Mouse (Mus musculus) gastrocnemius, postnatal 36 days (tissue): ENCODE results near the gene Syt1. TPM values are rescaled to one million over a fixed set of nuclear protein-coding genes. Genes with fewer than 3 reads are reported as not detected.

Source experiments
- DNase-seq, 2 experiments: peaks; one replicate each; pipeline ENCODE4 v3.0.0; 2022
- intact Hi-C: fragments of 180-260 bp; cut with DNase I; formaldehyde crosslinking; loops from one replicate; pipeline ENCODE4 v1.15.1; 2025
- total RNA-seq, 2 experiments: library from RNA; stranded (reverse); gene quantifications; 2 replicates each; pipeline ENCODE4 v1.2.3; 2021

The Syt1 gene
- total RNA-seq, 2 experiments from 2014 or later = not detected

DNA sequence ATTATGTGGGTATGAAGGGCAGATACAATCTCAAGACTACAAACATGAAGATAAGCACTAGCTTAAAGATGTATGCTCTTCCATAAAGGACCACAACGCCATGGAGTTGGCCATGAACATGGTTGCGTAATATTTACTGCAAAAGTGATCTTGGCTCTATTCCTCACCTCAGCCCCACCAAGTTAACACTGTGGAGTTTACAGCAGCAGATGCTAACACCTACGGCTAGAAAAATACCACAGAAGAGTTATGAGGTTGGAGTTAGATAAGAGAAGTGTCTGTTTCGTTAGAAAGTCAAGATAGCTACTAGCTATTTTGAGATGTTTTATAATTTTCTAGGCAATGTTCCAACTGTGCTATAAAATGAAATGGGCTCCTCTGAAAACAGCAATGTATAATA is 353.9 kb downstream of the Syt1 start:
- intact Hi-C loops = no loop called here
- no peak for DNase-seq

DNA sequence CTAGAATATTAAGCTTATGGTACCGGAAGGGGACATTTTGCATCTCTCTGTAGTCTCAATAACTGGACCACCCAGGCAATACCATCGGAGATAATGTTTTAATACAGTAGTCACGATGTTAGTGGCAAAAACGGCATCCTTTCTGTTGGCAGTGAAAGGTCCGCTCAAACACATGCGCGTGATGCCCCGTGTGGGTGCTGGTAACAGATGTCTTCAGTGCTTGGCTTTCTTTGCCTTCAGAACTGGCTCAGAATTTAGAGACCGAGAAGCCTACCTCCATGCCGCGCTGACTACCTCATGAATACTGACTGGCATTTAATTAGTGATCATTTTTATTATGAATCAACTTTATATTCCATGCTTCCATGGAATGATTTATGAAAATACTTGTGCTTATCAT is 355.7 kb downstream of the Syt1 start:
- intact Hi-C loops = no loop called here
- no peak for DNase-seq

DNA sequence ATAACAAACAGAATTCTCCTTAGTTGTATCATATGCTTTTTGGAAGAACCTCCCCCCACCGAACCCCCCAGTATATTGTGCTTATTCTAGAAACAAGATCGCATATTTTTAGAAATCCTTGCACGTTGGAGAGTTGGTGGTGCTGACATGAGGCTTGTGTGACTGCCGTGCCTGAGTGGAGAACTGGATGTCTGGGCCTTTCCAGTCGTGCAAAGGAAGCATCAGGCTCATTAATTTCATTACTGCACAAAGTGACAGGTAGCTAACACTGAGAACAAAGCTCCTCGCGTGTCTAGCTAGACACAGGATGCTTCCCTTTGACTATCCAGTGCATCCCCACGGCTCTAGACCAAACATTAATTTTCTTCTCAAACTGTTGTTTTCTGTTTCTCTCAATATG is 358.0 kb downstream of the Syt1 start:
- DNase-seq = no peak
- intact Hi-C loops = no loop called here

DNA sequence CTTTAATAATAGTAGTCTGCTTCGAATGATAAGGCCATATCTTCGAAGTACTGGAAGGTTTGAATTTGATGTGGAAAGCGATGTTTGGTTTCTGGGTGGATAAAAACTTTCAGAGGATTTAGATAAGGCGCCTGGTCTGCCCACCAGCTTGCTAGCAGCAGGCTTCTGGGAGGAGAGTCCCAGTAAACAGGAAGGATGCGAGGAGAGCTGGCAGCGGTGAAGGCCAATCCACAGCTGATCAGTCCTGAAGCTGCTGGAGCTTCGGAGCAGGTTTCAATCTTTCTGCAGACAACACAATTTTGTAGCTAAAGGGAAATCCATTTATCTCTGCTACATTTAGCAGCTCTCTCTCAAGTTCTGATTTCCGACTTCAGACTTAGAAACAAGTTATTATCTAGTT is 358.7 kb downstream of the Syt1 start:
- intact Hi-C loops = no loop called here
- DNase-seq = no peak

DNA sequence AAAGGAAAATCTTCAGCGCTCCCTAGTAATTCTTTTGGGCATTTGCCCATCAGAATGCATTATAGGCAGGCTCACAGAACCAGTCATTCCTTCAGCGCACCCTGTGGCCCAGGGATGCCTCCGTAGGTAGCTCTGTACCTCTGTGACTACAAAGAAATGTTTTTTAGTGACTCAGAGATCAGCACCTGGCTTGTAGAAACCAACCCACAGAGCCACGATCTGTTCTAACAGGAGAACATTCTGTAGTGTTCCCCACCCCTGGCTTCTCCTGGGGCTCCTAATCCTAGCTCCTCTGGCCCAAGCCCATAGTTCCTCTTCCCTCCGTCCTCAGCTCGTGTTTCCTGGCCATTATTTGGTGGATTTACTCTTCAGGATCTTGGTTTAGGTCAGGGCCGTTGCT is 361.6 kb downstream of the Syt1 start:
- intact Hi-C loops = no loop called here

DNA sequence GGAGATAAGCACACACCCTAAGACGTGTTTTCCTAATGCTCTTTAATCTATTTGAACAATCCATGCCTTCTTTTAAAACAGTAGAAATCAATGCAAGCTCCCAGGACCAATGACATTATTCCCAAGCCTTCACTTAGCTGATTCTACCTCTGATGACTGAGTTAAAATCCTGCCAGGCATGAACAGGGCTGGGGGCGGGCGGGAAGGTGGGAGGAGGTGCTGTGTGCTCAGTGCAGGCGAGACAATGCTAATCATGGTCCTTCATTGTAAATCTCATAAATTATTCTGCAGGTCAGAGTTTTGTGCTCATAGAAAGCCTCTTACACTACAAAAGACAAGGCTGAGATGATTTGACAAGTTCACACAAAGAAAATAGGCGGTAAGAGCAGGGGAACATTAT is 366.9 kb downstream of the Syt1 start:
- DNase-seq = no peak
- intact Hi-C loops = no loop called here

More for the DNA sequence above, 361.6 kb downstream of the Syt1 start:
- DNase-seq = no peak

DNA sequence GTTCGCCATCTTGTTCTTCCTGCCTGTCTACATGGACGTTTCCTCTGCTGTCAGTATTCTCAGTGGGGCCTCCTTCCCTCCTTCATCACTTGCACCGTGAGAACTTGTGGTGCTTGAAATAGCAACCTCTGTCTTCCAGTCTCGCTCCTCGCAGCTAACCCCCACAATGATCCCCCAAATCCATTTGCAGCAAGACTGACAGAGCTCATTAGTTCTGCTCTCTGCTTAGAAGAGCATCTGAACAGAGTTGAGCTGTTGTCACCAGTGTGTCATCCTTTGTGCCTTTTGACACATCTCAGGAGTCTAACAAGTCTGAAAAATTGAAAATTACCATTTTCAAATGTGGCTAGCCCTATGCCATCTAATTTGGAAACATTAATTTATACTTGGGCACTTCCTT is 372.7 kb downstream of the Syt1 start:
- intact Hi-C loops = no loop called here
- DNase-seq = no peak

DNA sequence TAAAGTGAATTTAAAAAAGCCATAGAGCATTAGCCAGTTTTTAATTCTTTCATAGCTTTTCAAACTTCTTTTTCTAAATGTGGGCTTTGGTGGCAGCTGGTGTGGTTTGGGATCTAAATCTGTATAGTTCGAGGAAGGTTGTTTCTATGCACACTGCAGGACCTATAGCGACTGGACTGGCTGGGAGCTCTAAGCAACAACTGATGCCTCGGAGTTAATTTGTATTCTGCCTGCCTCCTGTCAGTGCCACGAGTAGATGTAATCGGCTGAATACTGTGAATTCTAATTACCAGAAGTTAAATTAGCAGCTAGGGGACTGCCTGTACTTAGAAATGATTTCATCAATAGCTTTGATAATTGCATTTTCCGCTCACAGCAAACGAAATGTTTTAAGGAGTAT is 374.7 kb downstream of the Syt1 start:
- intact Hi-C loops = no loop called here
- DNase-seq = no peak

DNA sequence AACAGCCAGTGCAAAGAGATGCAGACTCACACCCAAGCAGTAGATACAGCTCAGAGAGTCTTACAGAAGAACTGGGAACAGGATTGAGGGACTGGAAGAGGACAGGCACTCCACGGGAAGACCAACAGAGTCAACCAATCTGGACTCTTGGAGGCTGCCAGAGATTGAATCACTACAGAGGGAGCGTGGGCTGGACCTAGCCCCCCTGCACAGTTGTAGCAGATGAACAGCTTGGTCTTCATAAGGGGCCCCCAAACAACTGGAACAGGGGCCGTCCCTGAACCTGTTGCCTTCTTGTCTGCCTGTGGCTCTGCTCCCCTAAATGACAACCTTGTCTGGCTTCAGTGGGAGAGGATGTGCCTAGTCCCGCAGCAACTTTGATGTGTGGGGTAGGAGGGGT is 375.2 kb downstream of the Syt1 start:
- no peak for DNase-seq
- intact Hi-C loops = no loop called here

DNA sequence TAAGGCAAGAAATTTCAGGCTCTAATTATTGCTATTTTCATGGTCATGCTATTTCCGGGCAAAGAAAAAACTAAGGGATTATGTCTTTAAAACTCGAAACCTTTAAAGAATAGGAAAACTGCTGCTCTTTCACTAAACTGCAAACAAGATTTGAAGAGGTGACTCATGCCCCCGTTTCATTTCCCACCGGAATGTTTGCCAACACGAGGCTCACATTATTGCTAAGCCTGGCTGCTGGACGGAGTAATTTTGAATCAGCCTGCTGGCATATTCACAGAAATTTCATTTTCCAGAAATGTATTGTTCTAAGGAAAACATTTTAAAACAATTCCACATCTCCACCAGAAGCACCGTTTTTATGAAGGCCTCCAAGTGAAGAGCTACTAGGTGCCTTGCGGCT is 379.9 kb downstream of the Syt1 start:
- no peak for DNase-seq
- intact Hi-C loops = no loop called here

DNA sequence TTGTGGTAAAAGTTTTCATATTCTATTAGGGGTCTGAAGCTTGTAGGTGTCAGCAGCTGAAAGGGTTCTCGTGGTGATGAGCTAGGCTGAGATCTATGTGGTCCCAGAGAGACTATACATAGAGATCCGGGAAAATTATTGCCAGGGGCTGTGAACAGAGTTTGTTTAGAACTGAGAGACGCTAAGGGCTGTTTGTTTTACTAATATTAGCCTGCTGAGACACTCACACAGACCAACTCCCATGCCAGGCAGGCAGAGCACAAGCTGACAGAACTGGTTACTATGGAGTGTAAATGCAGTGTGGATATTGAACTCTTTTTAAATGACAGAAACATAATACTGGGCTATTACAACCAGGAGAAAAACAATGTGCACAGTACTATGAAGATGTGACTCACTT is 384.4 kb downstream of the Syt1 start:
- intact Hi-C loops = no loop called here
- DNase-seq = no peak

DNA sequence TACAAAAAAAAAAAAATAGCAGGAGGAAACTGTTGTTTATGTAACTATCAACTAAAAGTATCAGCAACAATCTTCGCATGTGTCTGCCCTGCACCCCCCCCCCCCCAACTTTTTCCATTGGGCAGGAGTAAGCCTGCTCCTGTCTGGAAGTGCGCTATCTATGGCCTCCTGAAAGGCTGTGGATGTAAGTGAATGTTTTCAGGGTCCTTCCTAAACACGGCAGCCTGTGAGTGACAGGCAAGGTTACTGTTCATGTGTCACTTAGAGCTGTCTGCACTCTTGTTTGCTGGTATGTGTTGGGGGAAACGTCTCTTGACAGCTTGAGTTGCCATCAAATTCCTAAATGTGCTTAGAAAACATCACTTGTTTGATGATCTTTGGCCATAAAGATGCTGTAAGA is 387.8 kb downstream of the Syt1 start:
- DNase-seq = no peak
- intact Hi-C loops = no loop called here

DNA sequence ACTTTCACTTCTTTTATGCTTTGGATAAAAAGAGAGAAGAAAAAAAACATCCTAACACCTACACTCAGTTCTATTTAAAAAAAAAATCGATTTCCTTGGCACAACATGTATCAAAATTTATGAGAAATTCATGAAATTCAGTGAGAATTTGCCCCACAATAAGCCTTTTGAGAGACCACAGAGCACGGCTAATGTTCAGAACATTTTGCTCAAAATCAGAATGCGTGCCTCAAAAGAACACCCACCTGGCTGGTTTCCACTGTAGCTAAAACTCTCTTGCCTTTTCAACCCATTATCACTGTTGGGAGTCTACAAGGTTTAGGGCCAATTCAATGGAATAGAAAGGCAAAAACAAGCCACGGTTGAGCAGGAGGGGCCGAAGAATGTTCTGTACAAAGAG is 390.9 kb downstream of the Syt1 start:
- intact Hi-C loops = no loop called here
- no peak for DNase-seq

DNA sequence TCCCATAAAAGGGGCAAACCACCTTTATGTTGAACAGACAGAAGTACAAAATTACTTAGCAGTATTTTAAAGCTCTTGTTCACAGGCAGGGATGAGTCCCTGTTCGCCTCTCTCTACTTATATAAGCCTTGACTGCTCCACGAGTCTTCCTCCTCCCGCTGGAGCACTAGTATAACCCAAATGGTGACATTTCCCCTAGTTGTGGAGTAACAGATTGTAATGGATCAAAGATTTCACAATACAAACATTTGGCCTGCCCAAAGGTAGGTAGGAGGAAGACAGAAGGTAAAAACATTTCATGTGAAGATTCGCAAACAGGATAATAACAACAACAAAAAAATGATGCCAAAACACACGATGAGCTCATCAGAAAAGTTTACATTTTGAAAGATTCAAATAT is 391.6 kb downstream of the Syt1 start:
- intact Hi-C loops = no loop called here
- no peak for DNase-seq

DNA sequence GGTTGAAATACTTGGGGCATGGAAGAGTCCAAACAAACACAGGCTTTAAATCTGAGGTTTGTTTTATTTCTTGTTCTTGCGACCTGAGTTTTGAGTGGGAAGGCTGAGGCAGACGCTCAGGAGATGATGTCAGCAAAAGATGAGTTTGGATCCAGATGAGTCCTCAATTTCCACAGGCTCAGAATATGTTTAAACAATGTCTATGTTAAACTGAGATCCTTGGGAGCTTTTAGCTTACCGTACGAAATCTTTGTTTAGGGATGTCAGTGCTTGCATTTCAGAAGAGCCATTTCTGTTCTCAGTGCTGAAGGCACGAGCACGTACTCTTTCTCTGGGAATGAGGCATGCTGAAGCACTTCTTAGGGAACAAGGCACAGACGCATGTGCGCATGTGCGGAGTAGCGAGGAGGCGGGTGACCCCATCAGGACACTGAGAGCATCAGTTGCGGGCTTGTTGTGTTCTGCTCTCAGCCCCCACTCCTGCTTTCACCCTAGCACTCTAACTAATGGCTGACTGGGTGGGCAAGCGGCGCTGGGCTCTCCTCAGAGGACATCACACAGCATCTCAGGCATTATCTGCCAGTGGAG is 400.6 kb downstream of the Syt1 start:
- intact Hi-C loops = no loop called here
- DNase-seq = no peak

DNA sequence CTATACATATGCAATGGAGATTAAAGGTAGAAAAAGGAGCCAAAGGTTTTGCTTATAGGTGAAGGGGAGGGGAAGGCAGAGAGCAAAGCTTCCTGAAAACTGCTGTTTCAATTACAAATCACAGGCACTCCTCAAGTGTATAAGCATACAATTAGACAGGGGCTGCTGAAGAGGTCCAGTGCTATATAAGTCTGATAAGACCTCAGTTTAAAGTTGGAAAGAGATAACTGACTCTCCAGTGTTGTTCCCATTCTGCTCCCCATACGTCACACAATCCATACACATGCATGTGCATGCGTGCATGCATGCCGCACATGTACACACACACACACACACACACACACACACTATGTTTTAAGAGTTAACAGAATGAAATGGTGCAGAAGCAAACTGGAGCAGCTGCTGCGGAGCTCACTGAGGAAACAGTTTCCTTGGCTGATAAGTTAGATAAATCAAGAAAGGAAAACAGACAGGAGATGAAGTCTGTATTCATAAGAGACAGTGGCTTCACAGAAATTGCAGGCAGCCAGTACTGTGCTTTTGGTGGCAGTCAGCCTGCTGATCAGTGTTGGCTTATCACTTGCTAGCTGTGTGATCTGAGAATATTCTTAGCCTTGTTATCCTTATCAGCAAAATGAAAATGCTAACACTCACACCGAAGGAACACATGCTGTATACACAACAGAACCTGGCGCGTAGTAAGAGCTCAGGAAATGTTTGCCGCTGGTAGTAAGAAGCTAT is 408.9 kb downstream of the Syt1 start:
- intact Hi-C loops = no loop called here
- no peak for DNase-seq

DNA sequence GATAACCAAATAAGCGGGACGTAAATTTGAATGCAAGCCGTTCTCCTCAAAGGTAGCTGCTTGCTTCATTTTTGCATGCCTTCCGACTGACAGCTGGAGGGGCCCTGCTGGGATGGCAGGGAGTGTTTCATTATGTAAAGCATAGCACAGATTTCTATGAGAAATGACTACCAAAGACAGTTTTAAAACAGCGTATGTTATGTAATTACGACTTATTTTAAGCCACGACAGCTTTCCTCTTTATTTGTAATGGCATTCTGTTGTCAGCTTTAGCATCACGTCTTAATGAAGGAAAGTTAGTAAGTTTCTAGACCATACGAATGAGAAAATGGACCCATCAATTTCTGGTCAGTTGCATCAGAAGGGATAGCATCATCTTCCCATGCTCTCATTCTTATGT is 410.1 kb downstream of the Syt1 start:
- DNase-seq = no peak
- intact Hi-C loops = no loop called here

DNA sequence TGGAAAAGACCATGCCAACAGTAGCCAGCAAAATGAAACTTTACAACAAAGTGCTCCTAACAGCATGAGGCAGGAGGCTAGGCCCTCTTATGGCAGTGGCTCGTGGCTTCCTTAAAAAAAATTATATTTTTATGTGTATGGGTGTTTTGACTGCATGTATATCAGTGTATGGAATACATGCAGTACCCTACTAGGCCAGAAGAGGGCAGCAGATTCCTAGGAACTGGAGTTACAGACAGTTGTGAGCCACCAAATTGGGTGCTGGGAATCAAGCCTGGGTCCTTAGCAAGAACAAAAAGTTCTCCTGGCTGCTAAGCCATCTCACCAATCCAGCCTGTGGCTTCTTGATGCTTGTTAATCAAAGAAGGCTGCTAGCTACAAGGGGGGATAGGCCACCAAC is 413.4 kb downstream of the Syt1 start:
- no peak for DNase-seq
- intact Hi-C loops = no loop called here

DNA sequence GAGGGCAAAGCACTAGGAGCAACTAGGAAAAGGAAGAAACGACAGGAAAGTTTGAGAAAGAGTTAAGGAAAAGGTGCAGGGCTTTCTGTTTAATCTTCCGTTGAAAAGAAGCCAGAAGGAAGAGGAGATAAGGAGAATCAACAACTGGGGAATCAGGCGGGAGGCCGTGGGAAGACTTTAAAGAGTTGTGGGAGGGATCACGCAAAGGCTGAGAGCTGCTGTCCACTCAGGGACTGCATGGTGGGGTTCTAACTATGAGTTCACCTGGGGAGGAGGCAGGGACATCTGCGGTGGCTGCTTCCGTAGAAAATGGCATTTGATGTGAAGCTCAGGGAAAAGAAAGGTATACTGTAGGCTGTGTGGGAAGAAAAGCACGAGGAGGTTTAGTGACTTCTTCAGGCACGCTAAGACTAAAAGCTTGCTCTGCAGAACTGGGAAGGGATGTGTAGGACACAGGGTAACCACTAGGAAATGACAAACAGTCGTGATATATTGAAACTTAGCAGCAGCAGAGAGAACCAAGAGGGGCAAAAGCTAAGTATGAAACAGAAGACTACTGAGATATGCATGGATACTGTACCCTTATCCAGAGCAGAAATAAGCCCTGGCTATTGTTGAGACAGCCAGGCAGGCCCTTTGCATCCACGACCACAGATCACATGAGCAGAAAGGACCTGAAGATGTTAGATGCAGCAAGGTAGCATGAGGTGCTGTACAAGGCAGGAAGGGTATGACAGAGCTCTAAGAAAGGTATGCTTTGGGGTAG is 414.4 kb downstream of the Syt1 start:
- intact Hi-C loops = no loop called here
- no peak for DNase-seq

DNA sequence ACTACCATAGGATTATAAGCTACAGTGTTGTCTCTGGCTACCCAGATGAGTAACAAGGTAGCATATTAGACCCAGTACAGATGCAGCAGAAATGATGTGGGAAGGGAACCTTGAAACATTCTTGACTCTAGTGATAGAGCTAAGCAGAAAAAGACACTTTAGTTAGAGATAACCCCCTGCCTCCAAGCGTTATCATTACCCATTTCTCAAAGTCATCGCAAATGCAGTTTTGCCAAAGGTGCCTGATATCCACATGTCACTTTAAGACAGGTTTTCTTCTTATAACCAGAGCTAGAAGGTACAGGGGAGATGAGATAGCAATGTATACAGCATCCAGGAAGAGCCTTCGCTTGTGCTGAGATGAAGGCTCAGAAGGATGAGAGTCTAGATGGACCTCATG is 421.4 kb downstream of the Syt1 start:
- intact Hi-C loops = no loop called here
- no peak for DNase-seq

DNA sequence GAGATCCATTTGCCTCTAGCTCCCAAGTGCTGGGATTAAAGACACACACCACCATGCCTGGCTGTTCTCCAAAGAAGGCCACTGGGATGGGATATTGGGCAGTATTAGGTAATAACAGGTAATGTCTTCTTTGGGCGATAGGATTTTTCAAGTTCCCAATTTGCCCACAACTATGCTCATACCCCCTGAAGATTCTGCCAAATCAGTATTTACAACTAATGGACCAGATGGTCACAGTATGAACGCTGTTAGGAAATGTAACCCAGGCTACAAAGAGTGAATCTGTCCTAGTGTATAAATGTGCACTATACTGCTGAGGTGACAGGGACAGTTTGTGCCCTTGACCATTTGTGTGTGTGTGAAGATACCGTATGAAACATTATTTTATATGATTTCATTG is 421.9 kb downstream of the Syt1 start:
- intact Hi-C loops = no loop called here
- DNase-seq = no peak

DNA sequence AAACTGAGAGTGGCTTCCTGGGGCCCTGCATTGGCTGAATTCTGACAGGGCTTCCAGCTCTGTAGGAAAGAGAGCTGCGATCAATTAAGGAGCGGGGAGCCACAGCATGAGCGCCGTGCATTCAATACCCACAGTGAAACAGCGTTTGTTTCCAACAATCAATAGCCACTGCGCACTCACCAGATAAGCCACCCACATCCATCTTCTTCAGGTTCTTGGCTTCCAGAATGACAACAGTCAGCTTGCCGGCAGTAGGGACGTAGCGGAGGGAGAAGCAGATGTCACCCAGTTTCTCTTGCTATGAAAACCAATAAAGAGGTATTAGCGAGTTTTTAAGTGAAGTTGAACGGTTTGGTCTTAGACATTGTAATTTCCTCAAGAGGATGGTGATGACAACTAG is 427.1 kb downstream of the Syt1 start:
- intact Hi-C loops = no loop called here
- no peak for DNase-seq
